Mouse (Mus musculus) kidney, embryonic 16.5 days (tissue): ENCODE data around the gene Cux1. TPM values are rescaled to one million over a fixed set of nuclear protein-coding genes. Genes with fewer than 3 reads are reported as not detected.

ENCODE experiments used
- ATAC-seq: fragments of 200-750 bp; cut with Nextera tagmentation; 2 replicates; pipeline ENCODE4 v1.8.0; 2017; ENCODE audit warnings: moderate TSS enrichment; ENCODE audit not compliant: low FRiP score, low TSS enrichment
- H3K27ac ChIP-seq: fragments of 300-500 bp; sonication (generic); 2 replicates; pipeline ENCODE4 v1.5.1; 2014; ENCODE audit warnings: low read length
- H3K27me3 ChIP-seq: fragments of 300-500 bp; sonication (generic); 2 replicates; pipeline ENCODE4 v1.6.1; 2014; ENCODE audit warnings: low read length, control low read depth, mixed read lengths; ENCODE audit not compliant: insufficient read depth
- H3K36me3 ChIP-seq: fragments of 300-500 bp; sonication (generic); 2 replicates; pipeline ENCODE4 v1.6.1; 2014; ENCODE audit warnings: low read length, control low read depth, mixed read lengths; ENCODE audit not compliant: insufficient read depth
- H3K4me1 ChIP-seq: fragments of 300-500 bp; sonication (generic); 2 replicates; pipeline ENCODE4 v1.6.1; 2014; ENCODE audit warnings: low read length, control low read depth, mixed read lengths; ENCODE audit not compliant: insufficient read depth
- H3K4me2 ChIP-seq: fragments of 300-500 bp; sonication (generic); replicated peaks from 2 replicates; pipeline ENCODE4 v1.6.1; 2014; ENCODE audit warnings: low read depth, low read length
- H3K4me3 ChIP-seq: fragments of 300-500 bp; sonication (generic); 2 replicates; pipeline ENCODE4 v1.5.1; 2014; ENCODE audit warnings: mild to moderate bottlenecking, low read length
- H3K9ac ChIP-seq: fragments of 300-500 bp; sonication (generic); replicated peaks from 2 replicates; pipeline ENCODE4 v1.6.1; 2014; ENCODE audit warnings: low read length
- H3K9me3 ChIP-seq: fragments of 300-500 bp; sonication (generic); 2 replicates; pipeline ENCODE4 v1.6.1; 2016; ENCODE audit warnings: low read length, control low read depth
- WGBS: fragments of 180-500 bp; shearing (Covaris S2); extraction: QIAGEN DNeasy Blood & Tissue Kit; methylation state at CpG from one replicate; pipeline ENCODE4 v1.1.7; 2014; 5-methylcytosine and 5-hydroxymethylcytosine counted together
- polyA plus RNA-seq: library from polyadenylated mRNA; unstranded; fragments of >200 nt; fragmentation: Nextera tagmentation; extraction: Ambion mirVana; gene quantifications from 2 replicates; pipeline ENCODE4 v1.2.1, GENCODE M21; 2015

Gene Cux1
- polyA plus RNA-seq, 1 experiment from 2014 or later = 110 TPM

DNA sequence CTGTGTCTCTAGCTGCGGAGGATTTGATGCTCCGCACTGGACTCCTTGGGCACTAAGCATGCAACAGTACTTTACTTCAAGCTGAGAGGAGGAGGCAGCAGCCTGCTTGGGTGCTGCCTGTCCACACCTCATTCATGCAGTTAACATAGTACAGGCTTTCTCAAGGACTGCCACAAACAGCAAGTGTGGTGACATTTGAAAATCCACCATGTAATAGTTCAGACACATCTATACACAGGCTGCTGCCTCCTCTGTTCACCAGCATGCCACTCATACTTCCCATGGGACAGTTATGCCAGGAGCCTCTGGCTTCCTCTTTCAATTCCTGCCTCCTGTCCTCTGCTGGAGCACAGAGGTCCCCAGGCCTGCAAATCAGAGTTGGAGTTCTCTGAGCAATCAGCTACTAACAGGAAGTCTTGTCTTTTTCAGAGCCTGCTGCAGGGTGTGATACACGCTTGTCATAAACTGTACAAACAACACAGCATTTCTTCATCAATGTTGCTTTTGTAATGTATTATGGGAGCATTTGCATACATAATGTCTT is 211.6 kb downstream of the Cux1 start:
- H3K27me3 ChIP-seq = no peaks in the 10 kb centered on the region
- H3K36me3 ChIP-seq = peaks cover 28% of the 10 kb centered on the region
- no peak overlapping the region for H3K4me3 ChIP-seq
- 92% methylated on average over 3 of the region's 3 CpGs for WGBS
- H3K9ac ChIP-seq = no peak overlapping the region
- no peak overlapping the region for H3K27ac ChIP-seq
- H3K4me2 ChIP-seq = no peak overlapping the region
- no peaks in the 10 kb centered on the region for H3K9me3 ChIP-seq
- no peak for ATAC-seq
- no peaks in the 10 kb centered on the region for H3K4me1 ChIP-seq

DNA sequence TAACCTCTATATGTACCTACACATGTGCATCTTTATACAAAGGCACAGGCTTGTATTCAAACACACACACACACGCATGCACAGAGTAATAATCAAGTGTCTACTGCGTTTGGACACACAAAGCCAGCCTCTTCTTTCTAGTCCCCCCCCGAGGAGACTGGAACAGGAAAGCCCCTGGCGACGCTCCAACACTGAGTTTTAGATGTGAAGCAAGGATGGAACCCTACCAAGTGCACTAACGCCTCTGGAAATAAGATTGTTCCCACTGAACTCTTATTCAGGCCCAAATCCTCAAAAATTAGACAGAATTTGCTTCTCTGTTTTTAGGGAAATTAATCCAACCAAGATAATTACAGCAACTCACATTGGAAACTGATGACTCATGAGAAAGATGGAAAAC is 212.6 kb downstream of the Cux1 start:
- Histone ChIP-seq H3K4me2 (no peak overlapping the region), H3K9ac (no peak overlapping the region), H3K27me3 (no peaks in the 10 kb centered on the region), H3K27ac (no peak overlapping the region), H3K4me1 (no peaks in the 10 kb centered on the region), H3K36me3 (peaks cover 20% of the 10 kb centered on the region), H3K4me3 (no peak overlapping the region), H3K9me3 (no peaks in the 10 kb centered on the region)
- ATAC-seq = no peak
- 72% methylated on average over 6 of the region's 6 CpGs for WGBS

DNA sequence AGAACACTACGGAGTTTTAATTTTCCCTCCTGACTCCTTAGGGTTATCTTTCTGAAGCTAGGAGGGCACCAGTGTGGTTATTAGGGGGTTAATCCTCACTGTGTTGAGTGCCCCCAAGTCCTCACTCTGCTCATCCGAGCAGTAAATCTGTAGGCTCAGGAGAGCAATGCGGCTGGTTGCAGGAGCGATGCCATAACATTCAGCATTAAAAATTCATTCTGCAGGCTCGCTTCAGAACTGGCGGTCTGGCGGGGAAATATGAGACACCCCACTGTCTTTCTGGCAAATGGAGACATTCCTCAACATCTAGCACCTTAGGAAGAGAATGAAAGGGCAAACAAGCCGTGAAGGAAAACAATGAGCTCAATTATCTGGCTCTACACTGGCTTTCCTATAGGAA is 214.2 kb downstream of the Cux1 start:
- Histone ChIP-seq H3K4me3 (no peak overlapping the region), H3K9ac (no peak overlapping the region), H3K9me3 (no peaks in the 10 kb centered on the region), H3K36me3 (peaks cover 16% of the 10 kb centered on the region; the same call in 1 of the 2 replicates), H3K4me1 (no peaks in the 10 kb centered on the region), H3K27me3 (no peaks in the 10 kb centered on the region), H3K4me2 (no peak overlapping the region), H3K27ac (no peak overlapping the region)
- ATAC-seq = no peak
- 25% methylated on average over 8 of the region's 8 CpGs for WGBS

DNA sequence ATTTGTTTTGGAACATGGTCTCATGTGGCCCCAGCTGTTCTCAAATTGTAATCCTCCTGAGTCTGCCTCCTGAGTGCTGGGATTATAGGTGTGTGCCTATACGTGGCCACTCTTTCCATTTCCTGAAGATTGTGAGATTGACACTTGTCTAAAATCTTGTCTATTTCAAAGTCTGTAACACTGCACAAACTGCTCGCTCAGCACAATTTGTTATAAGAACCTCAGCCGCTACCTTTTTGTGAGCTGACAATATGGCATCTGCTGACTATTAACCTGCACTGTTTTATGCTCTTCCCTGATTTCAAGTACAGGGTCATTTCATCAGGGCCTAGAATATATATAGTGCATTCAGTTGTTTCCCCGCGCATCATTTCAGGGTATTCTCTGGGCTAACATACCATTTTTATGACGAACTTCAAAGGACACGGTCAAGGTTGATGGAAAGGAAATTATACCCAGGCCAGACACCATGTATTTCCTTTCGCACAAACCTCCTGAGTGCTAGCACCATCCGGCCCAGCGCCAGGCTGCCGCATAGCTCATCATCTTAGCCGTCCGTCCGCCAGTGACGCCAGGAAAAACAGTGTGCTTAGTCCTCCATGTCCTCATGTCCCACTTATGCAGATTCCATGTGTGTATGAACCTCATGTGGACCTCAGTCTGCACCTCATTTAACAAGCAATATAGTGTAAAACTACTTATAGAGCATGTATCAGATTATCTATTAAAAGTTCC is 224.0 kb downstream of the Cux1 start:
- 83% methylated on average over 15 of the region's 15 CpGs for WGBS
- no peak overlapping the region for H3K27ac ChIP-seq
- no peaks in the 10 kb centered on the region for H3K27me3 ChIP-seq
- H3K4me3 ChIP-seq = no peak overlapping the region
- no peaks in the 10 kb centered on the region for H3K9me3 ChIP-seq
- ATAC-seq = no peak
- no peaks in the 10 kb centered on the region for H3K4me1 ChIP-seq
- H3K9ac ChIP-seq = no peak overlapping the region
- peaks cover 21% of the 10 kb centered on the region for H3K36me3 ChIP-seq
- H3K4me2 ChIP-seq = no peak overlapping the region

DNA sequence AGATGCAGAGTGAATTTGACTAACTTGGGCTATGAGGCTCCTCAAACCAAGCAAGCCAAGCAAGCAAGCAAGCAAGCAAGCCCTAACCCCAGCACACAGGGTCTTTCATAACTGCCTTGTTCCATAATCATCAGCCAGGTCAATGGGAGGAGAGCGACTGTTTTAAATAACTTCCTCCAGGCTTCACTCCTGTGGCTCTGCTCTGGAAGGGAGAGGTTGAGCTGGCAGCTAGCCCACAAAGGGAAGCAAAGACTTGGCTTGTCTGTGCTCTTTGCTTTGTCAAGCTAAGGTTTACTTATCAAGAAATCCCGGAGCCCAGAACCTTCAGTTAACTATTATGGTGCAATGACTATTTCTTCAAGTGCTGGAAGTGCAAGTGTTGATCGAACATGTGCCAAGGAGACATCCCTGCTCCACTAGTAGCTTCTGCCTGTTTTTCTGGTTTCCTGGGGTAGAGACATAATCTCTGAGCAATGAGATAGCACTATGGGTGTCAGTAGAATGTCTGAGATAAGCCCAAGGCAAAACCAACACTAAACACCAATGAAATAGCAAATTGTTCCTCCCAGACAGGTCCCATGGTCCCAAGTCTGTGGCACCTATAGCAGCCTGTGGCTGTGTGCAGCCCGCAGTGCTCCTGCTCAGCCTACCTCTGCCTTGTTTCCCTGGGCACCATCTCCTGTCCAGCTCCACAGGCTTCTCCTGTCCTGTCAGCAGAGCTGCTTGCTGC is 230.3 kb downstream of the Cux1 start:
- Histone ChIP-seq H3K27ac (no peak overlapping the region), H3K4me2 (no peak overlapping the region), H3K9me3 (no peaks in the 10 kb centered on the region), H3K4me3 (no peak overlapping the region), H3K9ac (no peak overlapping the region), H3K4me1 (no peaks in the 10 kb centered on the region), H3K36me3 (peaks cover 46% of the 10 kb centered on the region), H3K27me3 (no peaks in the 10 kb centered on the region)
- ATAC-seq = no peak
- WGBS = 81% methylated on average over 4 of the region's 4 CpGs

DNA sequence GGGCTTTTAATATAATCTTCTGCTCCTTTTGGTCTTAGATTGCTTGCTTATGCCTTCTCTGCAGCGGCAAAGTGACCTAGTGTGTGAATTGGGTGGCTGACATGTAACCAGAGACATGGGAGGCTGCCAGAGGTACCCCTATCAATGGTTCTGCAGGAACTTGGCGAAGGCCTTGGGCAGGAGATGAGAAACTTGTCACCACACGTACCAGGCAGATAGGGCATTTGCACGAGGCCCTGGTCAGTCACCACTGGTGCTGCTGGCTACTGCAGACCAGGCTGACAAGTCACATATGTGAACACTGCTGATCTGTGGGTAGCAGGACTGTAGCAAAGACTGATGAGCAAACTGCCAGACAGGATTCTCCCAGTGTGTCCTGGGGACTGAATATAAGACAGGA is 231.6 kb downstream of the Cux1 start:
- no peak overlapping the region for H3K4me3 ChIP-seq
- no peaks in the 10 kb centered on the region for H3K27me3 ChIP-seq
- no peak overlapping the region for H3K4me2 ChIP-seq
- H3K9me3 ChIP-seq = no peaks in the 10 kb centered on the region
- H3K9ac ChIP-seq = no peak overlapping the region
- no peak overlapping the region for H3K27ac ChIP-seq
- H3K4me1 ChIP-seq = no peaks in the 10 kb centered on the region
- 89% methylated on average over 4 of the region's 4 CpGs for WGBS
- ATAC-seq = no peak
- peaks cover 53% of the 10 kb centered on the region for H3K36me3 ChIP-seq

DNA sequence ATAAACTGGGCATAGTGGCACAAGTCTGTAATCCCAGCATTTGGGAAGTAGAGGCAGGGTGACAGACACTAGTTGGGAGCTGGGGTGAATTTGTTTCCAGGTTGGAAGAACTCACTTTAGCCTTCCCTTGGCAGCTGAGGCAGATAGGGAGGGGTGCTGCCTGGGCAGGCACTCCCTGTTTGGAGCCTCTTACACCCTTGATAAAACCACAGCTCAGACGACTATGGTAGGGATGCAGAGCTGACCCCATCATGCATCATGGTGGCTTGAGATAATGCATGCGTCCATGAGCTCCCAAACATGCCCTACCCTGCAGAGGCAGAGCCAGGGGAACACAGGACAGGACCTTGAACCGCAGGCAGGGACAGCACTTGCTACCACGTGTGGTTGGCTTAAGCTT is 232.5 kb downstream of the Cux1 start:
- no peak for ATAC-seq
- H3K27me3 ChIP-seq = no peaks in the 10 kb centered on the region
- no peak overlapping the region for H3K27ac ChIP-seq
- H3K4me3 ChIP-seq = no peak overlapping the region
- H3K4me2 ChIP-seq = no peak overlapping the region
- no peaks in the 10 kb centered on the region for H3K4me1 ChIP-seq
- no peak overlapping the region for H3K9ac ChIP-seq
- H3K36me3 ChIP-seq = peaks cover 47% of the 10 kb centered on the region
- 83% methylated on average over 4 of the region's 4 CpGs for WGBS
- H3K9me3 ChIP-seq = no peaks in the 10 kb centered on the region

DNA sequence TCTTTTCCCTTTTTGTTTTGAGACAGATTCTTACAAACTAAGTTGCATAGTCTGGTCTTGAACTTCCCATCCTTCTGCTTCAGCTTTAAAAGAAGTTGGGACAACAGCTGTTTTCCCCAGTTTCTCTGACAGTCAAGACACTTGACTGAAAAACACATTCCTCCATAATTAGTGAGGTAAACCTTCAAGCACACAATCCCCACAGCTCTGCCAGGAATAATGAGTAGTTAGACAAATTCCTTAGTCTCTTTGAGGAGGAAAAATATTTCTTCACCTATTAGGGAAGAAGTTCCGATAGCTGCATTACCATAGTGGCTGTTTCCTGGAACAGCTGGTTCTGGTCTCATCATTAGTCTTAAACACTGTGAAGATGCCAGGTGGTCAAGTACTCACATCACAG is 233.2 kb downstream of the Cux1 start:
- H3K27me3 ChIP-seq = no peaks in the 10 kb centered on the region
- 93% methylated on average over 1 of the region's 1 CpGs for WGBS
- ATAC-seq = no peak
- no peaks in the 10 kb centered on the region for H3K4me1 ChIP-seq
- no peak overlapping the region for H3K9ac ChIP-seq
- H3K9me3 ChIP-seq = no peaks in the 10 kb centered on the region
- H3K4me3 ChIP-seq = no peak overlapping the region
- H3K4me2 ChIP-seq = no peak overlapping the region
- H3K36me3 ChIP-seq = peaks cover 40% of the 10 kb centered on the region
- no peak overlapping the region for H3K27ac ChIP-seq

DNA sequence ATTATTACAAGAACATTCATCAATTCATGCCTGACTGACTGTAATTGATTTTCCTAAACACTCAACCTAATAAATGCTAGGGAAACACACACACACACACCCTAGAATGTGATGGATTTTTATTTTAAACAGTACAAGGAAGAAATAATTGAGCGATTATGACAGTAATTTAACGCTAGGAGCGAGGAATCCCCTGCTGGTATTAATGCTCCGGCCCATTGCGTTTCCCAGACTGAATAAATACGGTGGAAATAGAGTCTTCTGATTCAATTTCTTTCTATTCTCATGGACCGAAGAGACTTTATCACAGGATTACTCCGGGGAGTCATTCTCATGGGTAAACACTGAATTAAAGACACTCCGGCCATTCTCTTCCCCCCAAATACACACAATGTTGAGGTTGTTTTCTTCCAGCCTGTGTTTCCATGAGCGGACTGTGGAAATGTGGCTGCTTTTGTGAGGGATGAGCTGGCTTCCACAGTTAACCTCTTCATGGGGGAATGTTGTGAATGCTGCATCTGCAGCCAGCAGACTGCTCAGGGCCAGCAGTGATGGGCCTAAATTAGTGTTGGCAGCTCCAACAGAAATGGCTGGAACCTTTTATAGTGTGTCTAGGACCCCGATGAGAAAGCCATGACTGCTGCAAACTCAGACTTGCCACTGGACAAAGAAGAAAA is 234.4 kb downstream of the Cux1 start:
- H3K27ac ChIP-seq = no peak overlapping the region
- no peak overlapping the region for H3K4me3 ChIP-seq
- no peak for ATAC-seq
- no peaks in the 10 kb centered on the region for H3K27me3 ChIP-seq
- no peak overlapping the region for H3K4me2 ChIP-seq
- H3K9ac ChIP-seq = no peak overlapping the region
- H3K9me3 ChIP-seq = no peaks in the 10 kb centered on the region
- WGBS = 91% methylated on average over 11 of the region's 11 CpGs
- H3K36me3 ChIP-seq = peaks cover 46% of the 10 kb centered on the region
- no peaks in the 10 kb centered on the region for H3K4me1 ChIP-seq
